Mouse (Mus musculus) embryonic facial prominence, embryonic 10.5 days (tissue): ENCODE data around the gene Ccdc38. TPM values are rescaled to one million over a fixed set of nuclear protein-coding genes. Genes with fewer than 3 reads are reported as not detected.
A peak's percentile ranks its signal among the peaks of the same experiment; 100 is the strongest.
"Not testable (repeated sequence)": the region's sequence is repeated elsewhere in the genome, so short reads cannot be mapped to it uniquely, and the experiment has no call there.

ENCODE experiments used
- DNase-seq: peaks from one replicate; pipeline ENCODE4 v3.0.0-alpha.2; 2017; ENCODE audit warnings: low spot score
- H3K27ac ChIP-seq: fragments of 300-500 bp; sonication (generic); replicated peaks from 2 replicates; pipeline ENCODE4 v1.5.1; 2016; ENCODE audit warnings: mild to moderate bottlenecking
- H3K27me3 ChIP-seq: fragments of 300-500 bp; sonication (generic); replicated peaks from 2 replicates; pipeline ENCODE4 v1.6.1; 2016; ENCODE audit warnings: low read depth, mild to moderate bottlenecking; ENCODE audit not compliant: poor library complexity, severe bottlenecking
- H3K36me3 ChIP-seq: fragments of 300-500 bp; sonication (generic); replicated peaks from 2 replicates; pipeline ENCODE4 v1.6.1; 2016; ENCODE audit warnings: mild to moderate bottlenecking, moderate library complexity
- H3K4me1 ChIP-seq: fragments of 300-500 bp; sonication (generic); 2 replicates; pipeline ENCODE4 v1.6.1; 2016
- H3K4me3 ChIP-seq: fragments of 300-500 bp; sonication (generic); 2 replicates; pipeline ENCODE4 v1.5.1; 2016; ENCODE audit warnings: mild to moderate bottlenecking, moderate library complexity
- H3K9me3 ChIP-seq: fragments of 300-500 bp; sonication (generic); 2 replicates; pipeline ENCODE4 v1.6.1; 2016; ENCODE audit warnings: mild to moderate bottlenecking
- WGBS: fragments of 180-500 bp; shearing (Covaris S2); methylation state at CpG from one replicate; pipeline ENCODE4 v1.1.7; 2016; 5-methylcytosine and 5-hydroxymethylcytosine counted together
- polyA plus RNA-seq: library from polyadenylated mRNA; unstranded; fragments of >200 nt; fragmentation: Nextera tagmentation; extraction: Ambion mirVana; gene quantifications from 2 replicates; pipeline ENCODE4 v1.2.1, GENCODE M21; 2016

The Ccdc38 gene
- polyA plus RNA-seq, 1 experiment from 2014 or later, result 0.44 TPM

DNA sequence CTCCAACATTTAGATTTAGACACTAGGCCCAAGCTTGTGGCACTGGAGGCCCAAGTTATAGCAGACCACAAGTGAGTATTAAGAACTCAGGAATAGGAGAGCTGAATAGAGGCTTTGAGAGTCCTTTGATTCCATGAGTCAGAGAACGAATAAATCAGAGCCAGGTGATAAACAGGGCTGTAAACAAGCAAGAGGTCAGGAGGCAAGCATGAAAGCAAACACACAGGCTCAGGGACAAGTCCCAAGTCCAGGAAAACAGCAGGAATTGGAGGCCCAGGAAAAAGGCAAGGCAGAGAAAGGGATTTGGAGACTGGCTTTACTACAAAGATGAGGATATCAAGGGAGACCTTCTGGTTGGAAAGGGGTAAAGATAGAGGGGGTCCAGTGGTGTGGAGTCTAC is 15.1 kb upstream of the Ccdc38 start:
- no peaks in the 10 kb centered on the region for H3K4me1 ChIP-seq
- no peaks in the 10 kb centered on the region for H3K27me3 ChIP-seq
- DNase-seq, result no peak
- H3K4me3 ChIP-seq, result no peak overlapping the region
- no peak overlapping the region for H3K27ac ChIP-seq
- no peaks in the 10 kb centered on the region for H3K36me3 ChIP-seq
- 88% methylated on average over 1 of the region's 1 CpGs for WGBS
- no peaks in the 10 kb centered on the region; the same call in 1 of the 2 replicates for H3K9me3 ChIP-seq

DNA sequence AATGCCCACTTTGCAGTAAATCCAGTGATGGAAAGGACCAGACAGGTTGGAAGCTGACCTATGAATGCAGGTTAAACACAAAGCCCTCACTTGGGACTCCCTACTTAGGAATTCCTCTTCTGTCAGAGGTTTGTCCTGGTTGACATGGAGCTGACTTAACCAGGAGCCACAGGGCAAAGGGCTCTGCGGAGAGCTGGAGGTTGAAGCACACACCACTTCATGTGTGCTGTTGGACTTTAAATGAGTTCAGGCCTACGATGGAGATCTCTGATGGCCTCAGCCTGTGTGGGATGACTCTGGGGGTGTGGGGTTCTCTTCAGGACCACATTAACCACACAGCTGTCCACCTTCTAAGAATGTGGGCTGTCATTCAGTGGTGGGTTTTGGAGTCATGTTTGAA is 2.1 kb upstream of the Ccdc38 start:
- Histone ChIP-seq H3K4me1 (peaks cover 25% of the 10 kb centered on the region), H3K27me3 (peaks cover 62% of the 10 kb centered on the region), H3K36me3 (no peaks in the 10 kb centered on the region), H3K9me3 (no peaks in the 10 kb centered on the region), H3K27ac (no peak overlapping the region), H3K4me3 (no peak overlapping the region)
- no peak for DNase-seq
- 87% methylated on average over 2 of the region's 2 CpGs for WGBS

DNA sequence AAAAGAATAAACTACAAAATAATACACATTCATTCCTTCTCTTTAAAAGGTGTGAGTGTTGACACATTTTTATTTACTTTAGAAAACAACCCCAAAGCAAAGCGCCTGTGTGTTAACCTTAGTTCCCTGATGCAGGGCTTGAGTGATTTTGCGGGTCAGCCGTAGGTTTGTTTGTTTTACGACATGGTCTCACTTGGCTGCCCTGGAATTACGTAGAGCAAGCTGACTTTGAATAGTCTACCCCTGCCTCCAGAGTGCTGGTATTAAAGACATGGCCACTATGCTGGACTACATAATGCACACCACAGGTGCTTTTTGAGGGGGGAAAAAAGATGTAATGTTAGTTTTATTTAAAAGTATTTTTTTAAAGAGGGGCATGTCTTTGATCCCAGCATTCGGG is 1.6 kb upstream of the Ccdc38 start:
- WGBS, result 73% methylated on average over 6 of the region's 6 CpGs
- peaks cover 57% of the 10 kb centered on the region for H3K27me3 ChIP-seq
- no peak for DNase-seq

DNA sequence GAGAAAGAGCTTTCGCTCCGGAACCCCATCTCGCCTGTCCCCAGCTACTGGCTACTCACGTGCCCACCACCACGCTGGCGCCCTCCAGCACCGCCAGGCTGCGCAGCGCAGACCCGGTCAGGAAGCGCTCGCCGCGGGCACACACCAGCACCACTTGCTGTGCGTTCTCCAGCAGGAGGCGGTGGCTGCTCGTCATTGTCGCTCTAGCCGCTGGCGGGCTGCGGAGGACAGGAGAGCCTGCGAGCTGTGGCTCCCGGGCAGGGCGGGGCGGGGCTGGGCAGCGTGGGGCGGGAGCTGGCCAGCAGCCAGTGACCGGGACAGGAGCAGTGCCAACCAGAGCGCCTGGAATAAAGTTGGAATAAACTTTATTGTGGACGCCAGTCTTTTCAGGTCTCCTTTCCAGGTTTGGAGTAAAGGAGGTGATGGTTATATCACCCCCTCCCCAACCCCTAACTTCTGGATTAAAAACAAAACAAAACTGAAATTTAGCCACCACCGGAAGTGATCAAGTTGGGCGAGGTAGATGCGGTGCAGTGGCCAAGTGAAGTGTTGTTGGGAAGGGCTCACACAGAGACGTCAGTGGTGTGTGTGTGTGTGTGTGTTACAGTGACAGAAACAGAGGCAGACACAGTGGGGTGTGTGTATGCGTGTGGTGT is 529 bp upstream of the Ccdc38 start, which contains the start of gene Amdhd1:
TSS of gene Amdhd1 (minus strand) at position 259 of the 656 bp plus-strand sequence.
- peak within 1 kb of the TSS; percentile 60 for H3K4me3 ChIP-seq
- no peaks in the 10 kb centered on the region for H3K36me3 ChIP-seq
- WGBS, result 4% methylated on average over 35 of the region's 35 CpGs
- no peaks in the 10 kb centered on the region for H3K9me3 ChIP-seq
- H3K27me3 ChIP-seq, result peaks cover 46% of the 10 kb centered on the region
- DNase-seq, result peak; percentile 89
- peak within 1 kb of the TSS; percentile 71 for H3K27ac ChIP-seq
- peaks cover 16% of the 10 kb centered on the region for H3K4me1 ChIP-seq

More for the DNA sequence above, 1.6 kb upstream of the Ccdc38 start:
- no peaks in the 10 kb centered on the region for H3K9me3 ChIP-seq
- no peak overlapping the region for H3K4me3 ChIP-seq
- H3K27ac ChIP-seq, result no peak overlapping the region
- peaks cover 25% of the 10 kb centered on the region for H3K4me1 ChIP-seq
- H3K36me3 ChIP-seq, result no peaks in the 10 kb centered on the region

DNA sequence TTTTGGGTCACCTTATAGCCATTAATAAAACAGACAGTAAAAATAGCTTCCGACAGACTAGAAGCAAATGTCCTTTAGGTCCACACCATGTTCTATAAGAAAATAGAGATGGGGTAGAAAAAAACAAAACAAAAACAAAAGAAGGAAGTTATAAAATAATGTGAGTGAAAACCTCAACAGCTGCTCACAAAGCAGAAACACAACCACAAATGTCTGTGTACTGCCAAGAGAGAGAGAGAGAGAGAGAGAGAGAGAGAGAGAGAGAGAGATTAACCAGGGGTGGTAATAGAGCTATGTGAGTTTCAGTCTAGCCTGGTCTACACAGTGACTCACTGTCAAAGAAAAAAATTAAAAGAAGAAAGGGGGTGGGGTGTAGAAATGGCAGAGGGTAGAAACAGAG is 1.2 kb downstream of the Ccdc38 start:
- H3K4me1 ChIP-seq, result peaks cover 16% of the 10 kb centered on the region
- no peaks in the 10 kb centered on the region for H3K36me3 ChIP-seq
- H3K4me3 ChIP-seq, result no peak overlapping the region
- peaks cover 30% of the 10 kb centered on the region for H3K27me3 ChIP-seq
- 85% methylated on average over 1 of the region's 1 CpGs for WGBS
- no peak overlapping the region for H3K27ac ChIP-seq
- H3K9me3 ChIP-seq, result no peaks in the 10 kb centered on the region
- no peak for DNase-seq

DNA sequence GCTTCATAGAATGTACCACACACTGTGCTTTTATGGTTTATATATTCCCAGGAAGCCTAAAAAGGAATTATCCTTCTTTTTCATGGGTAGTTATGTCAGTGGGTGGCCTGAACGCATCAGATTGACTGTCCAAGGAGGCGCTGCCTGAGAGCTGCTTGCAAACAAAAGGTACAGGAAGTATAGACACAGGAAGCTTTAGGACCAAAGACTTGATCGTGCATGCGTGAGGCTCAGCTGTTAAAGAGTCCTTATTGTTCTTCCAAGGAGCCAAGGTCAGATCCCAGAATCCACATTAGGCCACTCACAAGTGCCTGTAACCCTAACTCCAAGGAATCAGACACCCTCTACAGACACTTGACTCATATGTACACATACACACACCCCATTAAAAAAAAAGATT is 1.9 kb downstream of the Ccdc38 start:
- no peaks in the 10 kb centered on the region for H3K36me3 ChIP-seq
- no peaks in the 10 kb centered on the region for H3K9me3 ChIP-seq
- no peak overlapping the region for H3K27ac ChIP-seq
- no peak for DNase-seq
- WGBS, result 52% methylated on average over 4 of the region's 4 CpGs
- H3K4me1 ChIP-seq, result peaks cover 16% of the 10 kb centered on the region
- H3K27me3 ChIP-seq, result peaks cover 23% of the 10 kb centered on the region
- no peak overlapping the region for H3K4me3 ChIP-seq

DNA sequence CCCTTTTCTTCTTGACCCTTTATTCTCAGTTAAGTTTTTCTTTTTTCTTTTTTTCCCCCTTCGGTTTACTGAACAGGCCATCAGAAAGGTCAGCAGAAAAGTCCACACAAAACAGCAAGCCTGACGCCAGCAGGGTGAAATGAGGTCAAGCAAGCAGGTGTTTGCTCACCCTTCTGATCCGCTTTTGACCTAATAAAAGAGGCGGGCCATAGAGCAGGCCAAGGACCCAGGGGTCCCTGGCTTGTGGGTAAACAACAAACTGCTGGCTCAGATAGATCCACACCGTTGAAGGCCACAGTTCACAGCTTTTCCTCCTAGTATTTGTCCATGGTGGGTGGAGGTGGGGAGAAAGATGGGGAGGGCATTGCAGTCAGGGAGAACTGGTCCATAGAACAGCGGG is 2.7 kb downstream of the Ccdc38 start:
- H3K4me1 ChIP-seq, result peaks cover 16% of the 10 kb centered on the region
- WGBS, result 63% methylated on average over 6 of the region's 6 CpGs
- peaks cover 17% of the 10 kb centered on the region for H3K27me3 ChIP-seq
- no peak overlapping the region for H3K4me3 ChIP-seq
- DNase-seq, result no peak
- no peak overlapping the region for H3K27ac ChIP-seq
- no peaks in the 10 kb centered on the region for H3K36me3 ChIP-seq
- H3K9me3 ChIP-seq, result no peaks in the 10 kb centered on the region

DNA sequence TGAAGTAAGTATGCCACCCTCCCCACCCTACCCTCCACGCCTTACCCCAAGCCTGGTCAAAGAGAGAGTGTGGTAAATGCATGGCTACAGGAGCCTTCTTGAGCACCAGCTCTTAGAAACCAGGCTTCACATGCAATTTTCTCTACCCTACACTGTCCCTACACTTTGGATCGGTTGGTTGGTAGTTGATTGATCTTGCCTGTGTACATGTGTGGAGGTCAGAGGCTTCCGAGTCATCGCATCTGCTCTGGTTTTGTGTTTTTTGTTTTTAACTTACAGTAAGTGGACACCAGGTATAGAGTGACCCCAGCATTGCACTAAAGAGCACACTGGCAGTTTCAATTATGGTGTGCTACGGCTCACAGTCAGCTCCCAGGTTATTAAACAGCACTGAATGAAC is 3.7 kb downstream of the Ccdc38 start:
- Histone ChIP-seq H3K9me3 (no peaks in the 10 kb centered on the region), H3K4me1 (peaks cover 16% of the 10 kb centered on the region), H3K27me3 (peaks cover 8% of the 10 kb centered on the region; the same call in 1 of the 2 replicates), H3K27ac (no peak overlapping the region), H3K4me3 (no peak overlapping the region), H3K36me3 (no peaks in the 10 kb centered on the region)
- WGBS, result 74% methylated on average over 5 of the region's 5 CpGs
- DNase-seq, result no peak

DNA sequence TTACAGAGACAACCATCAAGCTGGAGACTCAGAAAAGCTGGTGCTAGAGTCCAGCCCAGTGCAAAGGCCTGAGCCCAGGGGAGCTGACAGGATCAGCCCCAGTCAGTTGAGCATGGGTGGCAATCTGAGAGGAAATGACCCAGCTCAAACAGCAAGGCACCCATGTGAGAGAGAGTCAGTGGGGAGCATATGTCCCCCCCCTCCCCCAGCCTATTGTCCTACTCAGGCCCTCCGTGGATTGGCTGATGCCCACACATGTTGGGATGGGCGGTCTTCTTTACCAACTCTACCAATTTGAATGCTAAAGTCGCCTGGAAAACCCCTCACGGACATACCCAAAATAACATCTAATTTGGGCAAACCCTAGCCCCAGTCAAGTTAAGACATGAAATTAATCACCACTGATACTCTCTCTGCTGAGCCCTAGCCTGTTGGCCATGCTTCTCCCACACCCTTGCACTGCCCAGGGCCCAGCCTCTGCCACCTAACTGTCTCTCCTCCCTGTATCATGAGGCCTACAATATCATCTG is 7.4 kb downstream of the Ccdc38 start:
- no peaks in the 10 kb centered on the region for H3K4me1 ChIP-seq
- no peaks in the 10 kb centered on the region for H3K27me3 ChIP-seq
- no peaks in the 10 kb centered on the region for H3K9me3 ChIP-seq
- no peak overlapping the region for H3K27ac ChIP-seq
- DNase-seq, result no peak
- H3K36me3 ChIP-seq, result no peaks in the 10 kb centered on the region
- H3K4me3 ChIP-seq, result no peak overlapping the region
- 88% methylated on average over 4 of the region's 4 CpGs for WGBS

DNA sequence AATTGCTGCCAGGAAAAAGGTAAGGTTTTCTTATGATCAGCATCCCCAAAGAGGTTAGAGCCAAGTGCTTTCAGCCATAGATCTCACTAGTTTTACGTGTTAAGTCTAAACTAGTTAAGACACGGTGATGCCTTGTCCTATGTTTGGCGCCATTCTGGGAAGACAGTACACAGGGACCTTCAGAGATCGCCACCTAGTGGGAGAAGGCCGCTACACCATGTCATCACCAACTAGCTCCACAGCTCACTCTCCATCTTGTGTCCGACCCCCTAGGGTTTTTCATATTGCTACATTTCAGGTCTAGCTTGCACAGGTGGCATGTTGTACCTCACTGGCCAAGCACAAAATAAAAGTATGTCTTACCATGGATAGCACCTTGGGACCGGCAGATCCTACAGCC is 8.6 kb downstream of the Ccdc38 start:
- no peaks in the 10 kb centered on the region for H3K4me1 ChIP-seq
- WGBS, result 15% methylated on average over 7 of the region's 7 CpGs
- no peaks in the 10 kb centered on the region for H3K27me3 ChIP-seq
- H3K4me3 ChIP-seq, result no peak overlapping the region
- peak; percentile 83 for DNase-seq
- H3K36me3 ChIP-seq, result no peaks in the 10 kb centered on the region
- no peaks in the 10 kb centered on the region for H3K9me3 ChIP-seq
- H3K27ac ChIP-seq, result 0 out of 2 replicates have a peak overlapping the region, but pooled peaks have one; percentile 26

DNA sequence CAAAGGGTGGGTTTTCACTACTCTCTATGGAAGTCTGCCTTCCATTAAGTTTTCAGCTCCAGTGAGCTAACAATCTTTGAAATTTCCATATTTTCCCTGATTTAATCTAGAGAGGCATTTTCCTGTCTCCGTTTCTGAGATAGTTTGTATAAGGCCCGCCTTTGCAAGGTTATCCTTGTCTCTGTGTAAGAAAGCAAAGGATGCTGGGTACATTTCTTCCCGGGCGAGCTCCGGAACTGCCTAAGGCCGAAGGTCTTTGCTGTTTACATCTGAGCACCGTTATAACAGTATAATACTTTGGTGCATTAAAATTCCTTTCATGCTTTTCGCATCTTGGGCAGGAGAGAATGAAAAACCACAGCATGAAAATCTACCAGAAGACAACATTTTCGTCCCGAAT is 9.4 kb downstream of the Ccdc38 start:
- WGBS, result 82% methylated on average over 10 of the region's 10 CpGs
- DNase-seq, result no peak
- H3K36me3 ChIP-seq, result no peaks in the 10 kb centered on the region
- H3K9me3 ChIP-seq, result no peaks in the 10 kb centered on the region
- H3K27me3 ChIP-seq, result no peaks in the 10 kb centered on the region
- no peaks in the 10 kb centered on the region for H3K4me1 ChIP-seq
- H3K4me3 ChIP-seq, result no peak overlapping the region
- no peak overlapping the region for H3K27ac ChIP-seq

DNA sequence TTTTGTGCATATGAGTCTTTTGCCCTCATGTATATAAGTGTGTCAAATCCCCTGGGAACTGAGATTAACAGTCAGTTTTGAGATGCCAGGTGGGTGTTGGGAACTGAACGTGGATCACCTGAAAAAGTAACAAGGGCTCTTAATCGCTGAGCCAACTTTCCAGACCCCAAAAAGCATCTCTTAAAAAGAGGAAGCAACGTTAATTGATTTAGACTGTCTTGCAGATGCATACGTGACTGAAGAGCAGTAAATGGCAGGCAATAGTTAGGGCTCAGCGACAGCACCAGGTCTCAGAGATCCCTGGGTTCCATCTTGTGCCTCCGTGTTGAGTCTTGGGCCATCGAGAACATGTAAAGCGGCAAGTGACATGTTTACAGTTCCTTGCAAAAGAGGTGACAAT is 12.2 kb downstream of the Ccdc38 start:
- Histone ChIP-seq H3K9me3 (no peaks in the 10 kb centered on the region), H3K27me3 (no peaks in the 10 kb centered on the region), H3K4me1 (no peaks in the 10 kb centered on the region), H3K27ac (no peak overlapping the region), H3K4me3 (no peak overlapping the region), H3K36me3 (no peaks in the 10 kb centered on the region)
- WGBS, result 84% methylated on average over 8 of the region's 8 CpGs
- no peak for DNase-seq

DNA sequence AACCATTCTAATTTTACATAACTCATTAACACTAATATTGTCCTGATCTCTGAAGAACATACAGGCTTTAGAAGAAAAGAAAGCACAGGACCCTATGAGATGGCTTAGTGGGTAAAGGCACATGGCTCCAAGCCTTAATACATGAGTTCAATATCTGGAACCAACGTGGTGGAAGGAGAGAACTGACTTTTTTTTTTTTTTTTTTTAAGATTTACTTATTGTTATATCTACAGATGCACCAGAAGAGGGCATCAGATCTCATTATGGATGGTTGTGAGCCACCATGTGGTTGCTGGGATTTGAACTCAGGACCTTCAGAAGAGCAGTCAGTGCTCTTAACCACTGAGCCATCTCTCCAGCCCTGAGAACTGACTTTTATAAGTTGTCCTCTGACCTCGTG is 17.5 kb downstream of the Ccdc38 start:
- not testable (repeated sequence) for H3K27me3 ChIP-seq, H3K4me1 ChIP-seq, H3K36me3 ChIP-seq, H3K9me3 ChIP-seq, H3K27ac ChIP-seq, H3K4me3 ChIP-seq, DNase-seq
- WGBS, result 73% methylated on average over 2 of the region's 2 CpGs
